Mouse (Mus musculus): ENCODE results near the gene Cenpu. TPM values are rescaled to one million over a fixed set of nuclear protein-coding genes. Genes with fewer than 3 reads are reported as not detected.

The Cenpu gene
- total RNA-seq, 4 experiments from 2014 or later, result 0.78 to 1.6 (median 1.3) TPM

Other genes starting within 250 kb of the Cenpu start
- gene Acsl1, start 81.0 kb upstream of the Cenpu start, total RNA-seq (2022), result 100 to 1,000 TPM; 168 to 361 (median 321) TPM
- gene Primpol, start 65.2 kb downstream of the Cenpu start, total RNA-seq (2022), result 10 to 100 TPM; 14.3 to 15.0 (median 14.6) TPM
- 10 to 100 TPM; 16.3 to 21.5 (median 18.4) TPM for gene Casp3, start 65.3 kb downstream of the Cenpu start, total RNA-seq (2022)
- 10 to 100 TPM; 55.9 to 62.2 (median 60.3) TPM for gene Irf2, start 187.7 kb downstream of the Cenpu start, total RNA-seq (2022)

All from adrenal gland, adult 8-10 months (tissue).